In genomic region chr12:40546827-40547226, GRCm38 (mm10) we compare ENCODE assay signal across 29 mouse cellular contexts.
DNase-seq lines count a peak whose midpoint lies in the region; ATAC-seq and TF ChIP-seq lines count a peak whose summit lies in the region.
"Had no signal": no experiment of that assay in that cellular context is flagged by ENCODE, and none has a peak within 500 bp of the region (broad histone marks: within the 10 kb centered on the region; RNA-seq: fewer than 3 reads in every experiment).

No protein-coding gene starts in this region.

- TF ChIP-seq POLR2A in cerebellum, adult 2 months (IDR thresholded peaks at IDR 0.05; ENCODE audit: borderline replicate concordance, insufficient read depth, low read length) = no peak

- ATAC-seq in hindbrain, embryonic 14.5 days (ENCODE audit: low FRiP score) = no peak
- no peak for ATAC-seq in hindbrain, postnatal 0 days
- no peak for ATAC-seq in midbrain, embryonic 14.5 days (ENCODE audit: low FRiP score, low TSS enrichment)
- ATAC-seq in heart, embryonic 11.5 days (replicated peaks; ENCODE audit: insufficient number of reproducible peaks, low FRiP score, low TSS enrichment) = no peak
- ATAC-seq: CD4-positive, CD25-positive, alpha-beta regulatory T cell, adult 4 months; intestine, embryonic 16.5 days; Patski had no signal

- peak; percentile 35 to 41 for DNase-seq in cerebellum, adult 2 months
- no peak for DNase-seq in cerebellum, postnatal 36 days
- DNase-seq in hindbrain, embryonic 14.5 days (ENCODE audit: low spot score) = no peak
- no peak for DNase-seq in hindbrain, postnatal 0 days (ENCODE audit: low spot score)
- peak; percentile 46 for DNase-seq in MN1 (ENCODE audit: low spot score)
- DNase-seq in midbrain, embryonic 14.5 days = no peak
- DNase-seq in right cerebral cortex, adult 2 months (ENCODE audit: low spot score in 2 of 2) = no peak
- DNase-seq: adrenal gland, adult 8-10 months; cerebellum, postnatal 14 days; embryo, embryonic 11 days; gastrocnemius, postnatal 10 days; kidney, postnatal 4 days; liver, embryonic 13.5 days; lung, adult 2 months; lung, postnatal 14 days; right cerebral cortex, adult 18-20 months; thymus, adult 18-20 months; thymus, postnatal 36 days had no signal

- 17% methylated on average over 5 of the region's 5 CpGs for WGBS in cerebellum, adult 2 months
- 53% methylated on average over 5 of the region's 5 CpGs for WGBS in hindbrain, embryonic 14.5 days
- WGBS in hindbrain, postnatal 0 days = 50% methylated on average over 5 of the region's 5 CpGs
- 49% methylated on average over 5 of the region's 5 CpGs for WGBS in midbrain, embryonic 14.5 days
- 49% methylated on average over 5 of the region's 5 CpGs for WGBS in heart, embryonic 11.5 days (ENCODE audit: insufficient replicate concordance)

- no peak overlapping the region for H3K9ac ChIP-seq in hindbrain, embryonic 14.5 days
- H3K9ac ChIP-seq in hindbrain, postnatal 0 days (replicated peaks; ENCODE audit: low read length) = no peak overlapping the region
- H3K9ac ChIP-seq in midbrain, embryonic 14.5 days (replicated peaks; ENCODE audit: low read length) = no peak overlapping the region
- no peak overlapping the region for H3K9ac ChIP-seq in heart, embryonic 11.5 days (ENCODE audit: low read depth, low read length)
- H3K9ac ChIP-seq: embryonic facial prominence, embryonic 13.5 days; forebrain, embryonic 12.5 days; liver, embryonic 13.5 days; neural tube, embryonic 12.5 days; stomach, embryonic 15.5 days had no signal

- TF ChIP-seq CTCF in cerebellum, adult 2 months (IDR thresholded peaks at IDR 0.05; ENCODE audit: borderline replicate concordance, insufficient read depth, low read depth, low read length) = no peak
- no peak for TF ChIP-seq CTCF in hindbrain, postnatal 0 days (IDR thresholded peaks at IDR 0.05; ENCODE audit: low read depth)

- H3K4me1 ChIP-seq in cerebellum, adult 2 months (ENCODE audit: control insufficient read depth, insufficient read depth, low read length) = peaks cover 22% of the 10 kb centered on the region
- 0 out of 2 replicates have a peak, but pooled peaks cover 7% of the 10 kb centered on the region for H3K4me1 ChIP-seq in hindbrain, embryonic 14.5 days (replicated peaks; ENCODE audit: control insufficient read depth, insufficient read depth, low read length)
- H3K4me1 ChIP-seq in hindbrain, postnatal 0 days (ENCODE audit: insufficient read depth, low read length) = 0 out of 2 replicates have a peak, but pooled peaks cover 4% of the 10 kb centered on the region
- peaks cover 7% of the 10 kb centered on the region; the same call in 1 of the 2 replicates for H3K4me1 ChIP-seq in midbrain, embryonic 14.5 days (ENCODE audit: control insufficient read depth, insufficient read depth, low read length)
- no peaks in the 10 kb centered on the region for H3K4me1 ChIP-seq in heart, embryonic 11.5 days (ENCODE audit: control insufficient read depth, insufficient read depth, low read length)
- H3K4me1 ChIP-seq: embryonic facial prominence, embryonic 13.5 days; heart, embryonic 10.5 days; liver, embryonic 13.5 days; stomach, embryonic 15.5 days had no signal

- no peak overlapping the region for H3K4me2 ChIP-seq in hindbrain, embryonic 14.5 days (replicated peaks)
- H3K4me2 ChIP-seq in hindbrain, postnatal 0 days (ENCODE audit: low read depth, low read length) = no peak overlapping the region
- H3K4me2 ChIP-seq in midbrain, embryonic 14.5 days (ENCODE audit: low read length) = no peak overlapping the region
- H3K4me2 ChIP-seq in heart, embryonic 11.5 days = no peak overlapping the region
- H3K4me2 ChIP-seq: embryonic facial prominence, embryonic 13.5 days; forebrain, embryonic 12.5 days; liver, embryonic 13.5 days; neural tube, embryonic 12.5 days; stomach, embryonic 15.5 days had no signal

- no peaks in the 10 kb centered on the region for H3K36me3 ChIP-seq in hindbrain, embryonic 14.5 days (replicated peaks; ENCODE audit: control insufficient read depth, insufficient read depth)
- H3K36me3 ChIP-seq in hindbrain, postnatal 0 days (ENCODE audit: insufficient read depth, low read length) = no peaks in the 10 kb centered on the region
- H3K36me3 ChIP-seq in midbrain, embryonic 14.5 days (ENCODE audit: control insufficient read depth, insufficient read depth, low read length) = no peaks in the 10 kb centered on the region
- no peaks in the 10 kb centered on the region for H3K36me3 ChIP-seq in heart, embryonic 11.5 days (ENCODE audit: control insufficient read depth, insufficient read depth, low read length)
- H3K36me3 ChIP-seq: embryonic facial prominence, embryonic 13.5 days; forebrain, embryonic 12.5 days; heart, embryonic 10.5 days; liver, embryonic 13.5 days; neural tube, embryonic 12.5 days; stomach, embryonic 15.5 days had no signal

- no peak overlapping the region for H3K4me3 ChIP-seq in cerebellum, adult 2 months (replicated peaks; ENCODE audit: insufficient read depth, low read depth, low read length)
- no peak overlapping the region for H3K4me3 ChIP-seq in hindbrain, embryonic 14.5 days (replicated peaks; ENCODE audit: low read length)
- no peak overlapping the region for H3K4me3 ChIP-seq in hindbrain, postnatal 0 days (ENCODE audit: low read length)
- no peak overlapping the region for H3K4me3 ChIP-seq in midbrain, embryonic 14.5 days (replicated peaks; ENCODE audit: low read depth, low read length)
- no peak overlapping the region for H3K4me3 ChIP-seq in heart, embryonic 11.5 days (ENCODE audit: low read depth, low read length)
- H3K4me3 ChIP-seq: embryonic facial prominence, embryonic 13.5 days; erythroblast, embryonic 14.5 days; forebrain, embryonic 12.5 days; heart, embryonic 10.5 days; left cerebral cortex, adult 2 months; liver, embryonic 13.5 days; neural tube, embryonic 12.5 days; stomach, embryonic 15.5 days had no signal

- peak overlapping the region; percentile 46; the same call in 1 of the 2 replicates for H3K27ac ChIP-seq in cerebellum, adult 2 months (ENCODE audit: insufficient read depth, low read length)
- H3K27ac ChIP-seq in hindbrain, embryonic 14.5 days = peak overlapping the region; percentile 48; the same call in 1 of the 2 replicates
- H3K27ac ChIP-seq in hindbrain, postnatal 0 days = no peak overlapping the region
- peak overlapping the region; percentile 41; the same call in 1 of the 2 replicates for H3K27ac ChIP-seq in midbrain, embryonic 14.5 days (replicated peaks; ENCODE audit: low read depth, low read length)
- H3K27ac ChIP-seq in heart, embryonic 11.5 days (ENCODE audit: low read depth, low read length) = no peak overlapping the region
- H3K27ac ChIP-seq: embryonic facial prominence, embryonic 13.5 days; forebrain, embryonic 12.5 days; heart, embryonic 10.5 days; left cerebral cortex, adult 2 months; liver, embryonic 13.5 days; neural tube, embryonic 12.5 days; stomach, embryonic 15.5 days had no signal

- H3K9me3 ChIP-seq in hindbrain, embryonic 14.5 days (ENCODE audit: control insufficient read depth, low read length) = no peaks in the 10 kb centered on the region
- H3K9me3 ChIP-seq in hindbrain, postnatal 0 days (ENCODE audit: low read length) = no peaks in the 10 kb centered on the region
- H3K9me3 ChIP-seq in midbrain, embryonic 14.5 days (ENCODE audit: control insufficient read depth, low read length) = no peaks in the 10 kb centered on the region
- no peaks in the 10 kb centered on the region for H3K9me3 ChIP-seq in heart, embryonic 11.5 days (replicated peaks; ENCODE audit: control insufficient read depth, low read length)
- H3K9me3 ChIP-seq: embryonic facial prominence, embryonic 13.5 days; forebrain, embryonic 12.5 days; heart, embryonic 10.5 days; liver, embryonic 13.5 days; neural tube, embryonic 12.5 days; stomach, embryonic 15.5 days had no signal

- no peaks in the 10 kb centered on the region for H3K27me3 ChIP-seq in cerebellum, adult 2 months (ENCODE audit: control insufficient read depth, insufficient read depth, low read length)
- no peaks in the 10 kb centered on the region for H3K27me3 ChIP-seq in hindbrain, embryonic 14.5 days (ENCODE audit: control insufficient read depth, insufficient read depth, low read length)
- no peaks in the 10 kb centered on the region for H3K27me3 ChIP-seq in hindbrain, postnatal 0 days (ENCODE audit: insufficient read depth, low read length)
- H3K27me3 ChIP-seq in midbrain, embryonic 14.5 days (ENCODE audit: control insufficient read depth, insufficient read depth, low read length) = no peaks in the 10 kb centered on the region
- H3K27me3 ChIP-seq in heart, embryonic 11.5 days (ENCODE audit: control insufficient read depth, insufficient read depth, low read length) = no peaks in the 10 kb centered on the region
- H3K27me3 ChIP-seq: embryonic facial prominence, embryonic 13.5 days; forebrain, embryonic 12.5 days; liver, embryonic 13.5 days; neural tube, embryonic 12.5 days; Patski; stomach, embryonic 15.5 days had no signal

Comparison
In these comparisons a context has a peak if more than half of its experiments do, and no peak if none do; other contexts are left out.
1. DNase-seq: peak in cerebellum, adult 2 months (2 of 2) and MN1 (single experiment); none in cerebellum, postnatal 36 days (0 of 2), hindbrain, embryonic 14.5 days (single experiment), hindbrain, postnatal 0 days (single experiment), midbrain, embryonic 14.5 days (single experiment) and right cerebral cortex, adult 2 months (0 of 2).
2. H3K27ac ChIP-seq: peak in cerebellum, adult 2 months (single experiment), hindbrain, embryonic 14.5 days (single experiment) and midbrain, embryonic 14.5 days (single experiment); none in hindbrain, postnatal 0 days (single experiment) and heart, embryonic 11.5 days (single experiment).